Mouse (Mus musculus): ENCODE results near the gene Olfr890. TPM values are rescaled to one million over a fixed set of nuclear protein-coding genes. Genes with fewer than 3 reads are reported as not detected.
"Not testable (repeated sequence)": the region's sequence is repeated elsewhere in the genome, so short reads cannot be mapped to it uniquely, and the experiment has no call there.

Olfr890 gene
- polyA plus RNA-seq (2017; shearing (Covaris generic)), result under 1 TPM in 1 of 2 experiments, not detected in 1; 0.24 TPM

GRCm38 (mm10) chr9:38142217-38142616 is at the start of gene Olfr890:
Olfr890 (plus strand) TSS chr9:38142517.
- ATAC-seq, result no peak

GRCm38 (mm10) chr9:38107828-38108227 is 34.5 kb upstream of the Olfr890 start, which contains the start of gene Olfr888:
Olfr888 (plus strand) TSS chr9:38108128.
- ATAC-seq, result no peak

- ATAC-seq, result no peak
Observed at GRCm38 (mm10) chr9:38114898-38115297, 27.4 kb upstream of the Olfr890 start, which contains the start of gene Olfr889. Olfr889 (plus strand) TSS chr9:38115198.

GRCm38 (mm10) chr9:38168341-38168740 is 26.0 kb downstream of the Olfr890 start:
- not testable (repeated sequence) for ATAC-seq

GRCm38 (mm10) chr9:38180721-38181120 is 38.4 kb downstream of the Olfr890 start, which contains the start of gene Olfr891:
Olfr891 (minus strand) TSS chr9:38180821.
- ATAC-seq, result no peak

Other genes with a start within 250 kb of the Olfr890 start
- gene Olfr145, start 245.8 kb upstream of the Olfr890 start, polyA plus RNA-seq (2017; shearing (Covaris generic)), result not detected
- under 1 TPM in 1 of 2 experiments, not detected in 1; 0.17 TPM for gene Olfr878, start 224.7 kb upstream of the Olfr890 start, polyA plus RNA-seq (2017; shearing (Covaris generic))
- gene Olfr881, start 150.7 kb upstream of the Olfr890 start, polyA plus RNA-seq (2017; shearing (Covaris generic)), result not detected
- not detected for gene Olfr883, start 116.7 kb upstream of the Olfr890 start, polyA plus RNA-seq (2017; shearing (Covaris generic))
- gene Olfr884, start 96.0 kb upstream of the Olfr890 start, polyA plus RNA-seq (2017; shearing (Covaris generic)), result not detected
- gene Olfr885, start 81.2 kb upstream of the Olfr890 start, polyA plus RNA-seq (2017; shearing (Covaris generic)), result not detected
- gene Olfr887, start 58.4 kb upstream of the Olfr890 start, polyA plus RNA-seq (2017; shearing (Covaris generic)), result not detected
- not detected for gene Olfr888, start 34.4 kb upstream of the Olfr890 start, polyA plus RNA-seq (2017; shearing (Covaris generic))
- under 1 TPM in 1 of 2 experiments, not detected in 1; 0.11 TPM for gene Olfr889, start 27.3 kb upstream of the Olfr890 start, polyA plus RNA-seq (2017; shearing (Covaris generic))
- gene Olfr891, start 38.3 kb downstream of the Olfr890 start, polyA plus RNA-seq (2017; shearing (Covaris generic)), result not detected
- gene Olfr893, start 65.8 kb downstream of the Olfr890 start, polyA plus RNA-seq (2017; shearing (Covaris generic)), result not detected
- not detected for gene Olfr894, start 75.5 kb downstream of the Olfr890 start, polyA plus RNA-seq (2017; shearing (Covaris generic))
- gene Olfr143, start 110.3 kb downstream of the Olfr890 start, polyA plus RNA-seq (2017; shearing (Covaris generic)), result not detected
- gene Olfr895, start 125.3 kb downstream of the Olfr890 start, polyA plus RNA-seq (2017; shearing (Covaris generic)), result not detected
- not detected for gene Olfr896-ps1, start 148.6 kb downstream of the Olfr890 start, polyA plus RNA-seq (2017; shearing (Covaris generic))
- not detected for gene Olfr25, start 186.5 kb downstream of the Olfr890 start, polyA plus RNA-seq (2017; shearing (Covaris generic))
- gene Olfr898, start 205.9 kb downstream of the Olfr890 start, polyA plus RNA-seq (2017; shearing (Covaris generic)), result not detected
- not detected for gene Olfr250, start 224.4 kb downstream of the Olfr890 start, polyA plus RNA-seq (2017; shearing (Covaris generic))
- gene Olfr251, start 234.6 kb downstream of the Olfr890 start, polyA plus RNA-seq (2017; shearing (Covaris generic)), result not detected